Mouse (Mus musculus) kidney, embryonic 14.5 days (tissue): ENCODE data around the gene Mterf4. TPM values are rescaled to one million over a fixed set of nuclear protein-coding genes. Genes with fewer than 3 reads are reported as not detected.

Experiments used
- microRNA-seq: library from miRNA; unstranded; fragments of <30 nt; microRNA quantifications from one replicate; pipeline ENCODE4, GENCODE M21; 2016
- polyA plus RNA-seq: library from polyadenylated mRNA; unstranded; fragments of >200 nt; fragmentation: Nextera tagmentation; extraction: Ambion mirVana; gene quantifications from 2 replicates; pipeline ENCODE4 v1.2.1, GENCODE M21; 2014

The Mterf4 gene
- polyA plus RNA-seq, 1 experiment from 2014 or later: 33.5 TPM

Small RNA genes lying within 50 kb of the gene (microRNA-seq; reads per million reads assigned to microRNA genes)
- gene Mir6345: not detected
- 0.63 reads per million for gene Mir6901
- not detected for gene Mir6902

Other genes with a start within 250 kb of the Mterf4 start
- gene Kif1a, start 204.0 kb downstream of the Mterf4 start, polyA plus RNA-seq: 3.2 and 6.9 TPM in 2 replicates
- gene Agxt, start 170.7 kb downstream of the Mterf4 start, polyA plus RNA-seq: not detected in 2 replicates
- gene 2310007B03Rik, start 145.0 kb downstream of the Mterf4 start, polyA plus RNA-seq: 0.42 and 0.49 TPM in 2 replicates
- gene Crocc2, start 137.2 kb downstream of the Mterf4 start, polyA plus RNA-seq: 0.14 and 0.20 TPM in 2 replicates
- 8.6 and 17.9 TPM in 2 replicates for gene Sned1, start 70.1 kb downstream of the Mterf4 start, polyA plus RNA-seq
- gene Ppp1r7, start 36.9 kb upstream of the Mterf4 start, polyA plus RNA-seq: 64.0 and 66.1 TPM in 2 replicates
- 11.1 and 20.3 TPM in 2 replicates for gene Pask, start 37.6 kb upstream of the Mterf4 start, polyA plus RNA-seq
- gene Ano7, start 68.0 kb upstream of the Mterf4 start, polyA plus RNA-seq: 0.16 and 1.0 TPM in 2 replicates
- gene Hdlbp, start 172.9 kb upstream of the Mterf4 start, polyA plus RNA-seq: 128 and 161 TPM in 2 replicates
- 6.2 and 7.5 TPM in 2 replicates for gene Farp2, start 206.2 kb upstream of the Mterf4 start, polyA plus RNA-seq